Mouse (Mus musculus): ENCODE data around the gene Tpi1. TPM values are rescaled to one million over a fixed set of nuclear protein-coding genes. Genes with fewer than 3 reads are reported as not detected.

The Tpi1 gene
- polyA plus RNA-seq, 1 experiment from 2014 or later, result 461 TPM

DNA sequence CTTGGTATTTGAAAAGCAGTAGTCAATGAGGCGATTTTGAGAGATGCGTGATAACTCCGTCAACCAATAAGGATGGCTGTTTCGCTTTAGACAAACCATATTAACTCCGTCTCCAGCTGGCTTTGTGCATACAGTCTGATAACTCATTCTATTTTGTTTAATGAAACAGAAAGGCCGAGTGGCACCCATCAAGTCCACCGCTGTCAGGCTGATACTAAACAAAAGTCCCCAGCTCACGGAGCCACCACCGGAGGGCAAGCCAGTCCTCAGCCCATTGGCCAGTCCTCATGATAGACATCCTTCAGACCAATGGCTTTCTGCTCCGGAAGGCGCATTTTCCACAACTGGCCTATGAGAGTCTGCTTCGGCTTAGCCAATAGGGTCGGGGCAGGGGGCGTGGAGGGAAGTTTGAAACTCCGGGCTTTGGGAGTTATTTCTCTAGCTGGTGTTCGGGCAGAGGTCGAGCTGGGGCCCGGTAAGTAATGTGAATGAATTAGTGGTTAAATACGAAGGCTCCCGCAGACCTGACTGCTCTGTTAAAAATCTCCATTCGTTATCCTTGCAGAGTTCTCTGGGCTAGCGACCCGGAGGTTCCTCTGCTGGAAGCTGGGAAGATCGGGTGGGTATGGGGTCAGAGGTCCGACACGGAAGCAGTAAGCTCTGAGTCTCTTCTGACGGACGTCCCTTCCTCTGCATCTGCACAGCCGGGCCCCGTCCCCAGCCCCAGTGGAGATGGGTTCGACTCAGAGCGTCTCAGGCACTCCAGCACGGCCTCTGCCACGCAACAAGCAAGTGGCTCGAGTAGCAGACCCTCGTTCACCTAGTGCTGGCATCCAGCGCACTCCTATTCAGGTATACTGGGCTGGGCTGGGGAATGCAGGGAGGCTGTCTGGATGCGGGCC lies 16.0 kb upstream of the Tpi1 start:
- Histone ChIP-seq H3K4me1 (peaks cover 18% of the 10 kb centered on the region), H3K9ac (peak overlapping the region; percentile 69), H3K4me3 (peak overlapping the region; percentile 61), H3K27ac (peak overlapping the region; percentile 47; the same call in 1 of the 2 replicates), H3K4me2 (replicated peaks) (peak overlapping the region; percentile 85), H3K27me3 (replicated peaks) (no peaks in the 10 kb centered on the region), H3K9me3 (no peaks in the 10 kb centered on the region), H3K36me3 (peaks cover 39% of the 10 kb centered on the region)
- peak; percentile 91 for ATAC-seq (ENCODE audit: low FRiP score, low read depth)
- WGBS, result under 1% methylated on average over 38 of the region's 38 CpGs

- Histone ChIP-seq H3K4me2 (replicated peaks) (peak within 1 kb of the TSS; percentile 85), H3K27ac (peak within 1 kb of the TSS; percentile 47; the same call in 1 of the 2 replicates), H3K27me3 (replicated peaks) (no peaks in the 10 kb centered on the region), H3K36me3 (peaks cover 46% of the 10 kb centered on the region), H3K4me1 (peaks cover 18% of the 10 kb centered on the region), H3K4me3 (peak within 1 kb of the TSS; percentile 61), H3K9me3 (no peaks in the 10 kb centered on the region), H3K9ac (peak within 1 kb of the TSS; percentile 69)
- WGBS, result under 1% methylated on average over 55 of the region's 55 CpGs
- ATAC-seq (ENCODE audit: low FRiP score, low read depth), result peak; percentile 97
These were observed 15.0 kb upstream of the Tpi1 start, which contains the start of the genes Usp5 and Cdca3 for GRCm38 (mm10) chr6:124828868-124829798. Gene Usp5 (minus strand): TSS chr6:124829484. Gene Cdca3 (plus strand): TSS chr6:124829547.

DNA sequence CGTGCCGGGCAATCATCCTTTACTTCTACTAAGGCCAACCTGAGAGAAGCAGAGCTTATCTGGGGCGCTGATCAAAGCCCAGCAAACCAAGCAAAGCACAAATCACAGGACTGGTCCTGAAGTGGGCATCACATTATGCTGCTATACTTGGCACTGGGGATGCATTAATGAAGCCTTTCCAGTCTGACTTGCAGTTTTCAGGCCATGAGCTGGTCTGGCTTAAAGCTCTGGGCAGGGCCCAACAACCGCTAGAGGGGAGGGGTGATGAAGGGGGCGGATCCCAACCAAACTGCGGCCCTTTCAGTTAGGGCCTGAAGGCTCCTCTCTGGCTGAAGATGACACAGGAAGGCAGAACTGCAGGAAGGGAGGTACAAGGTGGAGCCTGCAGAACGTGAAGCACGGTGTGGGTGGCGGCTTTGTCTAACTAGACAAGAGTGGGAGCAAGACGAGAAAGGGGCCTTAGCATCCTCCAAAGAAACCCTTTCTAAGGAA lies 14.1 kb upstream of the Tpi1 start:
- H3K9me3 ChIP-seq, result no peaks in the 10 kb centered on the region
- peaks cover 18% of the 10 kb centered on the region for H3K4me1 ChIP-seq
- ATAC-seq (ENCODE audit: low FRiP score, low read depth), result no peak
- peak overlapping the region; percentile 85 for H3K4me2 ChIP-seq (replicated peaks)
- no peaks in the 10 kb centered on the region for H3K27me3 ChIP-seq (replicated peaks)
- peaks cover 51% of the 10 kb centered on the region for H3K36me3 ChIP-seq
- 27% methylated on average over 10 of the region's 10 CpGs for WGBS
- H3K9ac ChIP-seq, result peak overlapping the region; percentile 59
- peak overlapping the region; percentile 8; the same call in 1 of the 2 replicates for H3K27ac ChIP-seq
- peak overlapping the region; percentile 61 for H3K4me3 ChIP-seq

DNA sequence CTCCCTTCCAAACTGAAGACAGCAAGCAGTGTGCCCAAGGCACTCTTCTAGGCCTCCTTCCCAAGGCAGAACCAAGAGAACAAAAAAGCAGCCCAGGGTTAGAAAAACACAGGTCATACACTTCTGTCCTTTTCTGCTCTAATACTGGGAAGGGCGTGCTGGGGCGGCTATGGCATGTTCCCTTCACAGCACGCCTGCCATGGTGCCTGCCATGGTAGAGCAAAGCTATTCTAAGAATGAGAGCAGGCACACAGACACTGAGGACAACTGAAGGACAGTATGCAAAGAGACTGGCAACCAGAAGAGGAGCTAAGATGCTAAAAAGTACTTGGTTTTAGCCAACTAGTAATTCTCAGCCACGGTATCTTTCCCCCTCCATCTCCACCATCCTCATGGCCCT lies 8.0 kb upstream of the Tpi1 start:
- H3K27me3 ChIP-seq (replicated peaks), result no peaks in the 10 kb centered on the region
- no peak overlapping the region for H3K27ac ChIP-seq
- H3K4me3 ChIP-seq, result no peak overlapping the region
- peaks cover 97% of the 10 kb centered on the region for H3K36me3 ChIP-seq
- no peaks in the 10 kb centered on the region for H3K4me1 ChIP-seq
- no peak for ATAC-seq (ENCODE audit: low FRiP score, low read depth)
- H3K4me2 ChIP-seq (replicated peaks), result no peak overlapping the region
- no peak overlapping the region for H3K9ac ChIP-seq
- H3K9me3 ChIP-seq, result no peaks in the 10 kb centered on the region
- WGBS, result 96% methylated on average over 4 of the region's 4 CpGs

DNA sequence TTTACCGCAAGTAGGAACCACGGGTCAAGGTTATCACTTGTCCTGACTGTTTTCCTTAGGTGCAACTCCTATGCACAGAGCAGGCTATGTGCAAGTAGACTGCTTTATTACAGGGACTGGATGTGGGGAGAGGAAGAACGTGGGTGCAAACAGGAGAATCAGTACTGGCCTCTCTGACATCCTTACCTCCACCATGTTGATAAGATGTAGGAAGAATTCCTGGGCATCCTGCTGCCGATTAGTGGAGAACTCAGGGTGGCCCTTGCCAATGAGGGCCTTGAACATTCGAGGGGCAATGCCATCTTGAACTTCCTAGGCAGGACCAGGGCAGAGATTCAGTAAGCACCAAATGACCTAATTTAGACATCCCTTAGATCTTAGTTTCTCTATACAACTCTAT lies 6.8 kb upstream of the Tpi1 start:
- no peak for ATAC-seq (ENCODE audit: low FRiP score, low read depth)
- Histone ChIP-seq H3K4me1 (no peaks in the 10 kb centered on the region), H3K9ac (no peak overlapping the region), H3K4me3 (no peak overlapping the region), H3K27ac (no peak overlapping the region), H3K36me3 (peaks cover 100% of the 10 kb centered on the region), H3K27me3 (replicated peaks) (no peaks in the 10 kb centered on the region), H3K4me2 (replicated peaks) (no peak overlapping the region), H3K9me3 (no peaks in the 10 kb centered on the region)
- WGBS, result 93% methylated on average over 5 of the region's 5 CpGs

DNA sequence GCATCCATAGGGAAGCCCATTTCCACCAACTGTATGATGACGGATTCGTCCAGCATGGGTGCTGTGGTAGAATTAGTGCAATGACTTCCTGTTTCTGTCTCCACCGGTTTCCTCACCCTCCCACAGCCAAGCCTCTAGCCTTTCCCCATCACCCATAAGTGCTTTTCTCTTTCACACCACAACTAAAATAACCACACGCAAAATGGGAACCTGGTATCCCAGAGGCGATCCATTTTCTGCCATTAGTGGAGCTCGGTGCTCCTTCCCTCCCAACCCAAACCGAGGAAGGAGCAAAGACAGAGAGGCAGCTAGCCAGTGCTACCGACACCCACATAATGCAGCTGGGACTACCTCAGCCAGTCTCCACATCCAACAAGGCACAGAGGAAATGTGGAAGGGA lies 3.9 kb upstream of the Tpi1 start:
- Histone ChIP-seq H3K36me3 (peaks cover 80% of the 10 kb centered on the region), H3K27ac (no peak overlapping the region), H3K9ac (0 out of 2 replicates have a peak overlapping the region, but pooled peaks have one; percentile 5), H3K4me3 (no peak overlapping the region), H3K9me3 (no peaks in the 10 kb centered on the region), H3K27me3 (replicated peaks) (no peaks in the 10 kb centered on the region), H3K4me1 (peaks cover 19% of the 10 kb centered on the region), H3K4me2 (replicated peaks) (no peak overlapping the region)
- ATAC-seq (ENCODE audit: low FRiP score, low read depth), result no peak
- 91% methylated on average over 8 of the region's 8 CpGs for whole genome bisulfite sequencing

DNA sequence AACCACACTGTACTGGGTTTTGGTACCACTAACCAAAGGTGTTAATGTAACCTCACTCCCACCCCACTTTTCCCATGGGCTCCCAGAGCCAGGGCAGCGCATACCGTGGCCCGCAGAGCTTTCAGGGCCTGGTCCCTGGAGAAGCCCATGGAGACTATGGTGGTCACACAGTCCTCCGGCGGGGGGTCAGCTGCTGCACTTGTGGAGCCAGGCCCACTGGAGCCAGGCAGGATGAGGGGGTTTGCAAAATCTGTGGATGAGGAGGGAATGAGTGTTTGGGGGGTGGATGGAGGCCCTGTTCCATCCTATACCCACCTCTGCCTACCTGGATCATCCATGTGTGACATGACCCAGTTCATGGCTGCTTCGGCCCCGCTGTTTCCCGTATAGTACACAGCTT lies 3.5 kb upstream of the Tpi1 start:
- H3K9me3 ChIP-seq, result no peaks in the 10 kb centered on the region
- no peaks in the 10 kb centered on the region for H3K27me3 ChIP-seq (replicated peaks)
- ATAC-seq (ENCODE audit: low FRiP score, low read depth), result no peak
- no peak overlapping the region for H3K4me3 ChIP-seq
- H3K27ac ChIP-seq, result no peak overlapping the region
- 97% methylated on average over 8 of the region's 8 CpGs for whole genome bisulfite sequencing
- H3K9ac ChIP-seq, result 0 out of 2 replicates have a peak overlapping the region, but pooled peaks have one; percentile 5
- H3K4me1 ChIP-seq, result peaks cover 23% of the 10 kb centered on the region
- H3K36me3 ChIP-seq, result peaks cover 76% of the 10 kb centered on the region
- H3K4me2 ChIP-seq (replicated peaks), result no peak overlapping the region

- ATAC-seq (ENCODE audit: low FRiP score, low read depth), result no peak
- Histone ChIP-seq H3K4me2 (replicated peaks) (no peak overlapping the region), H3K27ac (no peak overlapping the region), H3K36me3 (peaks cover 74% of the 10 kb centered on the region), H3K4me1 (peaks cover 28% of the 10 kb centered on the region), H3K4me3 (no peak overlapping the region), H3K27me3 (replicated peaks) (no peaks in the 10 kb centered on the region), H3K9me3 (no peaks in the 10 kb centered on the region), H3K9ac (no peak overlapping the region)
- WGBS, result 94% methylated on average over 11 of the region's 11 CpGs
These were observed 3.0 kb upstream of the Tpi1 start for GRCm38 (mm10) chr6:124817125-124817524.

- peaks cover 31% of the 10 kb centered on the region for H3K4me1 ChIP-seq
- no peaks in the 10 kb centered on the region for H3K27me3 ChIP-seq (replicated peaks)
- H3K9ac ChIP-seq, result no peak overlapping the region
- peaks cover 73% of the 10 kb centered on the region for H3K36me3 ChIP-seq
- H3K9me3 ChIP-seq, result no peaks in the 10 kb centered on the region
- H3K4me3 ChIP-seq, result no peak overlapping the region
- H3K4me2 ChIP-seq (replicated peaks), result no peak overlapping the region
- ATAC-seq (ENCODE audit: low FRiP score, low read depth), result no peak
- no peak overlapping the region for H3K27ac ChIP-seq
- 92% methylated on average over 4 of the region's 4 CpGs for WGBS
These were observed 2.5 kb upstream of the Tpi1 start for GRCm38 (mm10) chr6:124816611-124817010.

DNA sequence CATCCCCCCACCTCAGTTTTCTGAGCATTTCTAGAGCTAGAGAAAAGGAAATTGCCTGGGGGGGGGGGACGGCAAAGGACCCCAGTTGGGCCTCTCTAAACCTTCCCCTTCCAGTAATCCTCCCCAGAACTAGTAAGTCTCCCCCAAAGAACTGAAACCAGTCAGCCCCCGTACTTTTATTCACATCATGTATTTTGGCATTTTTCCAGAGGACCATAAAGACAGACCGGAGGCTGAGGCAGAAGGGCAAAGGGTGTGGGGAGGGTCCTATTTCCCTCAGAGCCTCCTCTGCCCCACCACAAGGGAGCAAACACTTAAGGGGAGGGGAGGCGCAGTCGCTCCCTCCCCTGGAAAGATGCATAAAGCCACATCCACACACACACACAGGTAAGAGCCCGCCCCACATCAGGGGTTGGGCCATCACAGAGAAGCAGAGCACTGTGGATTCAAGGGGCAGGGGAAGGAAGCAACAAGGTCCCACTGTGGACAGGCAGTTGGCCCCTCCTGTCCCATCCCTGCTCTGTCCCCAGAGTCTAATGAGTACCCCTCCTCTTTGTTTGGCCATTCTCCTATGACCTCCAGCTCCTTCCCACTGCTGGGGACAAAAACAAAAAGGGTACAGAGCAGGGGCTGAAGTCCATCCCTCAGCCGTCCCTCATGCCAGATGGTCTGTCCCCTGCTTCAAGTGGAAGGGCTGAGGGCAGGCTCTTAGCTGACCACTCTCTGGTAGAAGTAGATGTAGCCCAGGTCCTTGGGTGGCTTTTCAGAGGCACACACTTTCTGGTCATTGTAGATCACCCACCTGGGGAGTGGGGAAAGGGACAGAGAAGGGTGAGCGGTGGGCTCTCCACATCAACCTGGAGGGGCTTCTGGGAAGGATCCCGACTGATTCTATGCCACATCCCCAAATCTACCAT lies 1.0 kb upstream of the Tpi1 start:
- Histone ChIP-seq H3K4me1 (peaks cover 34% of the 10 kb centered on the region), H3K9me3 (no peaks in the 10 kb centered on the region), H3K27me3 (replicated peaks) (no peaks in the 10 kb centered on the region), H3K4me2 (replicated peaks) (peak overlapping the region; percentile 9; the same call in 1 of the 2 replicates), H3K36me3 (peaks cover 63% of the 10 kb centered on the region), H3K9ac (0 out of 2 replicates have a peak overlapping the region, but pooled peaks have one; percentile 13), H3K27ac (no peak overlapping the region), H3K4me3 (no peak overlapping the region)
- ATAC-seq (ENCODE audit: low FRiP score, low read depth), result no peak
- 69% methylated on average over 9 of the region's 9 CpGs for WGBS

DNA sequence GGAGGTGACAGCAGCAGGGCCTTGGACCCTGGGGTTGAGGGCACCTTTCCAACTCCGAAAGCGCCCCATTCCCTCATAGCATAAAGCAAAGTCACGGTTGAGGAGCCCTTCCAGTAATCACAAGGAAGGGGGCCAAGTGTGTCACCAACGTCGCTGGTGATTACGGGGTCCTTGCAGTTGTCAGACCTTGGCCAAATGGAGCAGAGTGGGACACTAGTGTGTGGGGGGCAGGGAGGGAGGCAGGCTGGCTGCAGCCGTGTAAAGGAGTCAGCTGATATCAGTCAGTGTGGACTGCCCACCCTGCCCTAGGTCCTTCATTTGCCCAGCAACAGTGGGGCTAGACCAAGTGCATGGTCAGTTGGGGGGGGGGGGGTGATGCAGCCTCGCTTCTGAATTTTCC lies 352 bp upstream of the Tpi1 start:
- Histone ChIP-seq H3K4me1 (peaks cover 40% of the 10 kb centered on the region), H3K9ac (no peak overlapping the region), H3K36me3 (peaks cover 56% of the 10 kb centered on the region), H3K27ac (no peak overlapping the region), H3K27me3 (replicated peaks) (no peaks in the 10 kb centered on the region), H3K9me3 (no peaks in the 10 kb centered on the region), H3K4me2 (replicated peaks) (peak overlapping the region; percentile 89), H3K4me3 (peak overlapping the region; percentile 67)
- 45% methylated on average over 8 of the region's 8 CpGs for WGBS
- peak; percentile 48 for ATAC-seq (ENCODE audit: low FRiP score, low read depth)
